Mouse (Mus musculus): ENCODE measurements around the gene Vmn1r54. TPM values are rescaled to one million over a fixed set of nuclear protein-coding genes. Genes with fewer than 3 reads are reported as not detected.

The Vmn1r54 gene
- polyA plus RNA-seq, 1 experiment from 2014 or later, result not detected

DNA sequence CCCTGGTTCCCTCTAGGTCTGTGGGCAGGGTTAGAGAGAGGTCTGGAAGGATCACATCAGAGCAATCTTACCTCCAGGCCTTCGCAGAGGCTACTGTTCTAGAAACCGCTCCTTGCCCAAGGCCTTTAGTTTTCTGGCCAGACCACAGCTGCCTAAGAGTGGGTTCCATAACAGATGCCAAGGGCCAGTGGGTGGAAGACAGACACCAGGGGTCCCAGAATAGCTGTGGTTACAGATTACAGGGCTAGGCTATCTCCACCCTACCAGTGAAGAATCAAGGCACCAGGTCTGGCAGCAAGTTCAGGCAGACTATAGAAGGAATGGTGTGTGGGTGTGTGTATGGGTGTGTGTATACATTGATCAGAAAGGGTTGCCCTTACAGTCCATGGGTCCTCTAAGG lies 72.9 kb downstream of the Vmn1r54 start:
- WGBS, result 92% methylated on average over 2 of the region's 2 CpGs

DNA sequence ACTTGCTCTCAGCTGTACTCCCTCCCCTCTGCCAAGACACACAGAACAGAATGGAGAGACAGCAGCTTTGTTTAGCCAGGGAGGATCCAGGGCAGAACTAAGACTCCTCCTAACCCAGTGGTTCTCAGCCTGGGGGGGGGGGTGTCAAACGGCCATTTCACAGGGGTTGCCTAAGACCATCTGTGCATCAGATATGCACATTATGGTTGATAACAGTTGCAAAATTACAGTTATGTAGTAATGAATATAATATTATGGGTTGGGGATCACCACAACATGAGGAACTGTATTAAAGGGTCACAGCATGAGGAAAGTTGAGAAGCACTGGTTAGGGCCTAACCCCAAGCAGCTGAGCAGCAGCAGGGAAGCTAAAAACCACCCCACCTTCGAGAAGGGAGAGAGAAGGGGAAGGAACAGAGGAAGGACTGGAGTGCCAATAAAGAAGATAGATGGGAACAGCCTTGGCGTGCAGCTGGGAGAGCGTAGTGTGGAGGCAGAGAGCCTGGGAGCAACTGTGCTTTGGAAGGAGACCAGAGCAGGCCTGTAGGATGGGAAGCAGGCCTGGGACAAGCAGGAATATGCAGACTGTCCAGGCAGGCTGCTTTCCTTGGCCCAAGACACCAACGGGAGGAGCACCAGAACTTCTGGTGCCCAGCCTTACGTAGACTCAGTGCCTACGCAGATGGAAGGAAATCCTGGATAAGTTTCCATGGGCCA lies 73.5 kb downstream of the Vmn1r54 start:
- no peak overlapping the region for H3K4me3 ChIP-seq
- DNase-seq (ENCODE audit: low spot score), result no peak
- H3K27me3 ChIP-seq (ENCODE audit: insufficient read depth, poor library complexity, severe bottlenecking), result no peaks in the 10 kb centered on the region
- H3K4me1 ChIP-seq (replicated peaks), result 0 out of 2 replicates have a peak, but pooled peaks cover 4% of the 10 kb centered on the region
- no peaks in the 10 kb centered on the region for H3K9me3 ChIP-seq
- H3K36me3 ChIP-seq, result no peaks in the 10 kb centered on the region
- 83% methylated on average over 7 of the region's 7 CpGs for WGBS
- no peak overlapping the region for H3K27ac ChIP-seq

More for the DNA sequence above, 72.9 kb downstream of the Vmn1r54 start:
- H3K4me3 ChIP-seq, result no peak overlapping the region
- H3K9me3 ChIP-seq, result no peaks in the 10 kb centered on the region
- no peak for DNase-seq (ENCODE audit: low spot score)
- no peak overlapping the region for H3K27ac ChIP-seq
- H3K36me3 ChIP-seq, result no peaks in the 10 kb centered on the region
- H3K27me3 ChIP-seq (ENCODE audit: insufficient read depth, poor library complexity, severe bottlenecking), result no peaks in the 10 kb centered on the region
- H3K4me1 ChIP-seq (replicated peaks), result 0 out of 2 replicates have a peak, but pooled peaks cover 4% of the 10 kb centered on the region

GRCm38 (mm10) chr6:90320429-90320828 lies 74.3 kb downstream of the Vmn1r54 start:
- Histone ChIP-seq H3K9me3 (no peaks in the 10 kb centered on the region), H3K4me1 (replicated peaks) (peaks cover 9% of the 10 kb centered on the region), H3K4me3 (no peak overlapping the region), H3K27ac (no peak overlapping the region), H3K36me3 (no peaks in the 10 kb centered on the region), H3K27me3 (ENCODE audit: insufficient read depth, poor library complexity, severe bottlenecking) (peaks cover 7% of the 10 kb centered on the region)
- DNase-seq (ENCODE audit: low spot score), result no peak
- 82% methylated on average over 5 of the region's 5 CpGs for whole genome bisulfite sequencing

Other genes with a start within 250 kb of the Vmn1r54 start
- gene Vmn1r47, start 230.2 kb upstream of the Vmn1r54 start, polyA plus RNA-seq (2016; fragmentation: Nextera tagmentation; extraction: Ambion mirVana), result not detected in 2 replicates
- not detected in 2 replicates for gene Vmn1r48, start 209.5 kb upstream of the Vmn1r54 start, polyA plus RNA-seq (2016; fragmentation: Nextera tagmentation; extraction: Ambion mirVana)
- gene Vmn1r49, start 167.8 kb upstream of the Vmn1r54 start, polyA plus RNA-seq (2016; fragmentation: Nextera tagmentation; extraction: Ambion mirVana), result not detected in 2 replicates
- gene Vmn1r50, start 144.9 kb upstream of the Vmn1r54 start, polyA plus RNA-seq (2016; fragmentation: Nextera tagmentation; extraction: Ambion mirVana), result not detected in 2 replicates
- not detected in 2 replicates for gene Vmn1r51, start 123.7 kb upstream of the Vmn1r54 start, polyA plus RNA-seq (2016; fragmentation: Nextera tagmentation; extraction: Ambion mirVana)
- gene Vmn1r52, start 71.5 kb upstream of the Vmn1r54 start, polyA plus RNA-seq (2016; fragmentation: Nextera tagmentation; extraction: Ambion mirVana), result not detected in 2 replicates
- not detected in 2 replicates for gene V1ra8, start 43.5 kb upstream of the Vmn1r54 start, polyA plus RNA-seq (2016; fragmentation: Nextera tagmentation; extraction: Ambion mirVana)
- not detected in 2 replicates for gene Vmn1r53, start 21.9 kb upstream of the Vmn1r54 start, polyA plus RNA-seq (2016; fragmentation: Nextera tagmentation; extraction: Ambion mirVana)
- gene BC048671, start 54.9 kb downstream of the Vmn1r54 start, polyA plus RNA-seq (2016; fragmentation: Nextera tagmentation; extraction: Ambion mirVana), result not detected in 2 replicates
- gene Chst13, start 78.9 kb downstream of the Vmn1r54 start, polyA plus RNA-seq (2016; fragmentation: Nextera tagmentation; extraction: Ambion mirVana), result not detected in 2 replicates
- not detected in 2 replicates for gene Uroc1, start 87.0 kb downstream of the Vmn1r54 start, polyA plus RNA-seq (2016; fragmentation: Nextera tagmentation; extraction: Ambion mirVana)
- 5.8 and 8.4 TPM in 2 replicates for gene Zxdc, start 123.2 kb downstream of the Vmn1r54 start, polyA plus RNA-seq (2016; fragmentation: Nextera tagmentation; extraction: Ambion mirVana)
- gene Cfap100, start 182.5 kb downstream of the Vmn1r54 start, polyA plus RNA-seq (2016; fragmentation: Nextera tagmentation; extraction: Ambion mirVana), result 1.2 and 2.0 TPM in 2 replicates
- 4.1 and 4.9 TPM in 2 replicates for gene Klf15, start 216.3 kb downstream of the Vmn1r54 start, polyA plus RNA-seq (2016; fragmentation: Nextera tagmentation; extraction: Ambion mirVana)
- gene Aldh1l1, start 240.1 kb downstream of the Vmn1r54 start, polyA plus RNA-seq (2016; fragmentation: Nextera tagmentation; extraction: Ambion mirVana), result 1.7 and 2.9 TPM in 2 replicates

Data from hindbrain, embryonic 10.5 days (tissue).